Mouse (Mus musculus): ENCODE measurements around the gene Mtus2.

DNA sequence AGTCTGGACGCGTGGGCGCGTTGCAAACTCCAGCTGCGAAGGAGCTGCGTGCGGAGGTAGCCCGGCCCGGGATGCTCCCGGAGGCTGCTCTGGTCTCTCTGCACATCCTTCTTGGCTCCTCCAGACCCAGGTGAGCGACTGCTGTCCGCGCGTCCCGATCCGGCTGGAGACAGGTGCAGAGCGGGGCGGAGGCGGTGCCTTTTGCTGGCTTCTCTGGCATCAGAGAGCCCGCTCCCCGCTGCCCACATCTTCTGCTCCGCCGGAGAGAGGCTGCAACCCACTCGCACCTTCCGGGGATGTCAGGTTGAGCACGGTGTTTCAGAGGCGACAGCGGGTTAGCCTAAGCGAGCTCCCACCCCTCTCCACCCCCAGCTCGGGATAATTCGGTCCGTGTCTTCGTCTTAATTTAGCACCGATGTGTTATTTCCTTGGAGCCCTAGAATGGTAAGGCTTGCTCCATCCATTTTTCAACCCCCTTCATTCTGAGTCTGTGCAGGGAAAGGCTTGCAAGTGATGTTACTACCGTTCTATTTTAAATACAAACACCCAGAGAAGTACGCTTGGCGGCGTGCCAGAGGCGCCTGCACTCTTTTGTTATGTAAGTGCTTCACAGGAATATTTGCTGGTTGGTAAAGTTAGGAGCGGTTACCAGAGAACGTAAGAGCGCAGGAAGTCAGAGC is 612 bp downstream of the Mtus2 start:
- TF ChIP-seq CTCF (IDR thresholded peaks at IDR 0.05; ENCODE audit: extremely low read depth, insufficient read depth, low read length) (no peak), POLR2A (IDR thresholded peaks at IDR 0.05; ENCODE audit: extremely low read depth, insufficient read depth, low read length) (no peak)

All from cortical plate, adult 2 months (tissue).